Comparison of ENCODE assay signal across 9 mouse cellular contexts in the genomic region with DNA sequence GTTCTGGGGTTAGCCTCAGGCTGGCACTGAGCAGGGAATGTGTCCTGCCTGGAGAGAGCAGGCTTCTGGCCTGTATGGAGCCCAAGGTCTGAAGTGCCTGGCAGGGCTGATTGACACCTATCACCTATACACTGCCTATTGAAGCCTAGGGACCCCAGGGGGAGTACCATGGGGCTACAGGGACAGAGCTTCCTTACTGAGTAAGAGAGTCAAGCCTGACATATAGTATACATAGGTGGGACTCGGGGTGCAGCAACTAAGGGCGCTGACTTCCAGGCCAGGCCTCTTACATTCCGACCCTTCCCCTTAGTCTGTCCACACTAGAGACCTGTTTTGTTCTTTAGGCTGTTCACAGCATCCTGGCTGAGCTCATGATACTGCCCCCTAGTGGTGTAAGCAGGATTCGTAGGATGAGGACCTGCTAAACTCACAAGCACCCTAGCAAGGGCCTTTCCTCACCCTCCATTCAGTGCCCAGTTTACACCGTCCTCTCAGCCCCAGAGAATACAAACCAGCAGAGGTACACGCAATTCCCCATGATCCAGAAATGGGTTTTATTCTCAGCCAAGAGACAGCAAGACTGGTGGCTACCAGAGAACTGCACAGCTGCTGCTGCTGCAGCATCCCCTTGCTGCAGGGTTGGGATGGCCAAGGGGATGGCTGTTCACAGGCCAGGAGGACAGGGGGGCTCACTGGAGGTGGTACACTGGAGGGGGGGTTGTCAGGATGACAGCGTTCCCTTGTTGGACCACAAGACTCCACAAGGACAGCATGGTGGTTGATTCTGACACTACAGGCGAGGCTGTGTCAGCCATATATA. TPM values are rescaled to one million over a fixed set of nuclear protein-coding genes. Genes with fewer than 3 reads are reported as not detected.
DNase-seq lines count a peak whose midpoint lies in the region; ATAC-seq lines count a peak whose summit lies in the region.
"Had no signal": no experiment of that assay in that cellular context is flagged by ENCODE, and none has a peak within 500 bp of the region (broad histone marks: within the 10 kb centered on the region; RNA-seq: fewer than 3 reads in every experiment).

No protein-coding gene starts in this region.

- peaks cover 69% of the 10 kb centered on the region for H3K36me3 ChIP-seq in heart, embryonic 10.5 days
- H3K36me3 ChIP-seq in midbrain, embryonic 16.5 days (ENCODE audit: control insufficient read depth, insufficient read depth, low read length), result peaks cover 55% of the 10 kb centered on the region

- peaks cover 30% of the 10 kb centered on the region; the same call in 1 of the 2 replicates for H3K27me3 ChIP-seq in heart, embryonic 10.5 days (ENCODE audit: insufficient read depth, poor library complexity, severe bottlenecking)
- H3K27me3 ChIP-seq in midbrain, embryonic 16.5 days (ENCODE audit: control insufficient read depth, insufficient read depth, low read depth, low read length), result no peaks in the 10 kb centered on the region
- H3K27me3 ChIP-seq: embryonic facial prominence, embryonic 15.5 days had no signal

- H3K9me3 ChIP-seq in heart, embryonic 10.5 days, result no peaks in the 10 kb centered on the region
- H3K9me3 ChIP-seq in midbrain, embryonic 16.5 days (replicated peaks; ENCODE audit: control insufficient read depth, low read length, poor library complexity, severe bottlenecking), result no peaks in the 10 kb centered on the region
- H3K9me3 ChIP-seq: embryonic facial prominence, embryonic 15.5 days had no signal

- DNase-seq in heart, adult 11 months, result peak; percentile 92
- DNase-seq in heart, embryonic 10.5 days (ENCODE audit: low spot score), result no peak
- DNase-seq in A20 (ENCODE audit: low read depth, low spot score) (peak; percentile 69), adipocyte (ENCODE audit: low spot score) (peak; percentile 77)
- DNase-seq in embryo, embryonic 11 days, result peak; percentile 76
- peak; percentile 61 to 79 for DNase-seq in layer of hippocampus, adult 8-10 months (ENCODE audit: low spot score in 2 of 2)

- WGBS in heart, embryonic 10.5 days, result 54% methylated on average over 8 of the region's 8 CpGs
- WGBS in midbrain, embryonic 16.5 days, result 45% methylated on average over 8 of the region's 8 CpGs

- H3K4me2 ChIP-seq in midbrain, embryonic 16.5 days (ENCODE audit: low read length), result no peak overlapping the region
- H3K4me2 ChIP-seq: embryonic facial prominence, embryonic 15.5 days had no signal

- ATAC-seq in midbrain, embryonic 16.5 days, result 0 out of 2 replicates have a peak, but pooled peaks have one; percentile 23
- ATAC-seq in inflammation-experienced regulatory T-cells, adult 6 months, result no peak

- H3K4me1 ChIP-seq in heart, embryonic 10.5 days, result peaks cover 32% of the 10 kb centered on the region
- H3K4me1 ChIP-seq in midbrain, embryonic 16.5 days (ENCODE audit: control insufficient read depth, insufficient read depth, low read length), result peaks cover 4% of the 10 kb centered on the region; the same call in 1 of the 2 replicates

- H3K27ac ChIP-seq in heart, embryonic 10.5 days, result no peak overlapping the region
- no peak overlapping the region for H3K27ac ChIP-seq in midbrain, embryonic 16.5 days (ENCODE audit: low read length)
- H3K27ac ChIP-seq: embryonic facial prominence, embryonic 15.5 days had no signal

- H3K9ac ChIP-seq in midbrain, embryonic 16.5 days (ENCODE audit: low read depth, low read length), result no peak overlapping the region
- H3K9ac ChIP-seq: embryonic facial prominence, embryonic 15.5 days had no signal

- H3K4me3 ChIP-seq in heart, embryonic 10.5 days, result no peak overlapping the region
- H3K4me3 ChIP-seq in midbrain, embryonic 16.5 days (ENCODE audit: low read depth, low read length), result no peak overlapping the region
- H3K4me3 ChIP-seq: embryonic facial prominence, embryonic 15.5 days had no signal

RNA-seq across cellular contexts. Expression of a gene that starts 20.3 kb away (rescaled TPM):
- 318 and 348 TPM in 2 replicates for polyA plus RNA-seq in heart, embryonic 10.5 days (2016; fragmentation: Nextera tagmentation; extraction: Ambion mirVana)
- 100 to 1,000 TPM; 192 to 208 (median 196) TPM for total RNA-seq in layer of hippocampus, adult 8-10 months (2022)
- polyA plus RNA-seq in midbrain, embryonic 16.5 days (2015; fragmentation: Nextera tagmentation; extraction: Ambion mirVana), result 392 and 415 TPM in 2 replicates
- 100 to 1,000 TPM; 155 to 247 (median 208) TPM for polyA plus RNA-seq in inflammation-experienced regulatory T-cells, adult 6 months (2017; shearing (Covaris generic))

RNA-seq across cellular contexts. Expression of a gene that starts 21.0 kb away (rescaled TPM):
- 22.0 and 27.2 TPM in 2 replicates for polyA plus RNA-seq in heart, embryonic 10.5 days (2016; fragmentation: Nextera tagmentation; extraction: Ambion mirVana)
- total RNA-seq in layer of hippocampus, adult 8-10 months (2022), result 10 to 100 TPM; 88.0 to 97.6 (median 92.3) TPM
- 31.8 and 35.7 TPM in 2 replicates for polyA plus RNA-seq in midbrain, embryonic 16.5 days (2015; fragmentation: Nextera tagmentation; extraction: Ambion mirVana)
- polyA plus RNA-seq in inflammation-experienced regulatory T-cells, adult 6 months (2017; shearing (Covaris generic)), result 10 to 100 TPM; 17.4 to 21.7 (median 21.4) TPM

RNA-seq across cellular contexts. Expression of a gene that starts 44.0 kb away (rescaled TPM):
- 41.0 and 48.0 TPM in 2 replicates for polyA plus RNA-seq in heart, embryonic 10.5 days (2016; fragmentation: Nextera tagmentation; extraction: Ambion mirVana)
- 100 to 1,000 TPM in 1 of 4 experiments, 10 to 100 TPM in 3; 82.9 to 103 (median 90.5) TPM for total RNA-seq in layer of hippocampus, adult 8-10 months (2022)
- 56.3 and 58.7 TPM in 2 replicates for polyA plus RNA-seq in midbrain, embryonic 16.5 days (2015; fragmentation: Nextera tagmentation; extraction: Ambion mirVana)
- polyA plus RNA-seq in inflammation-experienced regulatory T-cells, adult 6 months (2017; shearing (Covaris generic)), result 10 to 100 TPM; 52.5 to 84.8 (median 55.5) TPM

RNA-seq across cellular contexts. Expression of a gene that starts 45.0 kb away (rescaled TPM):
- polyA plus RNA-seq in heart, embryonic 10.5 days (2016; fragmentation: Nextera tagmentation; extraction: Ambion mirVana), result 4.3 and 9.4 TPM in 2 replicates
- total RNA-seq in layer of hippocampus, adult 8-10 months (2022), result 1,000 to 10,000 TPM; 1,146 to 1,253 (median 1,200) TPM
- 55.1 and 66.3 TPM in 2 replicates for polyA plus RNA-seq in midbrain, embryonic 16.5 days (2015; fragmentation: Nextera tagmentation; extraction: Ambion mirVana)
- polyA plus RNA-seq in inflammation-experienced regulatory T-cells, adult 6 months (2017; shearing (Covaris generic)), result not detected

RNA-seq across cellular contexts. Expression of a gene that starts 48.2 kb away (rescaled TPM):
- polyA plus RNA-seq in heart, embryonic 10.5 days (2016; fragmentation: Nextera tagmentation; extraction: Ambion mirVana), result 63.1 and 65.8 TPM in 2 replicates
- total RNA-seq in layer of hippocampus, adult 8-10 months (2022), result 10 to 100 TPM; 48.6 to 60.0 (median 54.5) TPM
- polyA plus RNA-seq in midbrain, embryonic 16.5 days (2015; fragmentation: Nextera tagmentation; extraction: Ambion mirVana), result 101 and 107 TPM in 2 replicates
- 10 to 100 TPM; 33.2 to 37.9 (median 36.2) TPM for polyA plus RNA-seq in inflammation-experienced regulatory T-cells, adult 6 months (2017; shearing (Covaris generic))
